Mouse (Mus musculus) stomach, embryonic 14.5 days (tissue): ENCODE measurements around the gene Dimt1. TPM values are rescaled to one million over a fixed set of nuclear protein-coding genes. Genes with fewer than 3 reads are reported as not detected.

Experiments used
- ATAC-seq: fragments of 200-750 bp; cut with Nextera tagmentation; 2 replicates; pipeline ENCODE4 v1.8.0; 2017; ENCODE audit warnings: low read depth, moderate TSS enrichment; ENCODE audit not compliant: insufficient number of reproducible peaks, insufficient read depth, low FRiP score
- H3K27ac ChIP-seq: fragments of 300-500 bp; sonication (generic); 2 replicates; pipeline ENCODE4 v1.5.1; 2014; ENCODE audit warnings: mild to moderate bottlenecking, low read length, moderate library complexity, mixed read lengths
- H3K27me3 ChIP-seq: fragments of 300-500 bp; sonication (generic); 2 replicates; pipeline ENCODE4 v1.6.1; 2014; ENCODE audit warnings: low read length, control low read depth, mixed read lengths; ENCODE audit not compliant: control insufficient read depth, insufficient read depth
- H3K36me3 ChIP-seq: fragments of 300-500 bp; sonication (generic); 2 replicates; pipeline ENCODE4 v1.6.1; 2014; ENCODE audit warnings: mild to moderate bottlenecking, control low read depth, low read length, moderate library complexity, mixed read lengths; ENCODE audit not compliant: control insufficient read depth, insufficient read depth
- H3K4me1 ChIP-seq: fragments of 300-500 bp; sonication (generic); 2 replicates; pipeline ENCODE4 v1.6.1; 2014; ENCODE audit warnings: low read length, control low read depth, mixed read lengths; ENCODE audit not compliant: control insufficient read depth, insufficient read depth
- H3K4me2 ChIP-seq: fragments of 300-500 bp; sonication (generic); replicated peaks from 2 replicates; pipeline ENCODE4 v1.6.1; 2014; ENCODE audit warnings: low read depth, low read length, control low read depth
- H3K4me3 ChIP-seq: fragments of 300-500 bp; sonication (generic); 2 replicates; pipeline ENCODE4 v1.5.1; 2014; ENCODE audit warnings: low read depth, low read length, control low read depth
- H3K9ac ChIP-seq: fragments of 300-500 bp; sonication (generic); replicated peaks from 2 replicates; pipeline ENCODE4 v1.6.1; 2014; ENCODE audit warnings: low read depth, mild to moderate bottlenecking, control low read depth, low read length, moderate library complexity, mixed read lengths
- H3K9me3 ChIP-seq: fragments of 300-500 bp; sonication (generic); 2 replicates; pipeline ENCODE4 v1.6.1; 2016; ENCODE audit warnings: low read depth, low read length, control low read depth; ENCODE audit not compliant: control insufficient read depth
- WGBS: fragments of 180-500 bp; shearing (Covaris S2); extraction: QIAGEN DNeasy Blood & Tissue Kit; methylation state at CpG from one replicate; pipeline ENCODE4 v1.1.7; 2014; 5-methylcytosine and 5-hydroxymethylcytosine counted together
- polyA plus RNA-seq: library from polyadenylated mRNA; unstranded; fragments of >200 nt; fragmentation: Nextera tagmentation; extraction: Ambion mirVana; gene quantifications from 2 replicates; pipeline ENCODE4 v1.2.1, GENCODE M21; 2014

The Dimt1 gene
- polyA plus RNA-seq, 1 experiment from 2014 or later = 55.9 TPM

DNA sequence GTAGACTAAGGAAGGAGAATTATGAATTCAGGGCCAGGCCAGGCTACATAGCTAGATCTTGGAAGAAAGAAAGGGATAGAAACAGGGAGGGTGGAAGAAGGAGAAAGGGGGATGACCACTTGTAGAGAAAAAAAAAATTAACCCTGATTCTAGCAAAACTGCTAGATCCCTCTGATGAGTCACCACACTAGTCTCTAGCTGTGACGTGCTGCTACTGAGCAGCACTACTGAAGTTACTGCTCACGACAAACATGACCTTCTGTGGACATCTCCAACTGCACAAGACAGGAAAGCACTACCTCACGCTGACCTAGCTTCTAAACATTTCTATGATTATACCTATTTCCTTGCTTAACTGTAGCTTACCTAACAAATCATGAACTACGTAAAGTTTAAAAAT lies 18.6 kb upstream of the Dimt1 start:
- Histone ChIP-seq H3K9me3 (peaks cover 7% of the 10 kb centered on the region; the same call in 1 of the 2 replicates), H3K36me3 (peaks cover 5% of the 10 kb centered on the region; the same call in 1 of the 2 replicates), H3K9ac (no peak overlapping the region), H3K27me3 (no peaks in the 10 kb centered on the region), H3K4me1 (no peaks in the 10 kb centered on the region), H3K4me3 (no peak overlapping the region), H3K4me2 (no peak overlapping the region), H3K27ac (no peak overlapping the region)
- WGBS = 88% methylated on average over 4 of the region's 4 CpGs
- ATAC-seq = no peak

DNA sequence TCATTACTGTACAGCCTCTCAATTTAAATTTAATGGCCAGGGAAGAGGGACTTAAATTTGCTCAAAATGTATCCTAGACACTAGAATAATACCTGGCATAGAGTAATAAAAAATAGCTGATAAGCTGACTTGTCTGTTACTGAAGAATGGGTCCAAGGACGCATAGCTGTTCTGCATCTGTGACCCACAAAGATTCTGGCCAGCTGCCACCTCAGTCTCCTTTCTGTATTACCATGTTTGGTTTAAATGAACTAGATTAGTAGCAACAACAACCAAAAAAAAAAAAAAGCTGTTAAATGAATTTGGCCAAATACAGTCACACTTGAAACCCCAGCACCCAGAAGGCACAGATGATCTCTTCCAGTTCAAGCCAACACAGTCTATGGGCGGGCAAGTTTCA lies 17.7 kb upstream of the Dimt1 start:
- H3K9ac ChIP-seq = no peak overlapping the region
- no peak overlapping the region for H3K27ac ChIP-seq
- no peaks in the 10 kb centered on the region for H3K27me3 ChIP-seq
- H3K36me3 ChIP-seq = peaks cover 2% of the 10 kb centered on the region; the same call in 1 of the 2 replicates
- 85% methylated on average over 2 of the region's 2 CpGs for WGBS
- H3K4me3 ChIP-seq = no peak overlapping the region
- ATAC-seq = no peak
- no peak overlapping the region for H3K4me2 ChIP-seq
- no peaks in the 10 kb centered on the region for H3K4me1 ChIP-seq
- peaks cover 7% of the 10 kb centered on the region; the same call in 1 of the 2 replicates for H3K9me3 ChIP-seq

DNA sequence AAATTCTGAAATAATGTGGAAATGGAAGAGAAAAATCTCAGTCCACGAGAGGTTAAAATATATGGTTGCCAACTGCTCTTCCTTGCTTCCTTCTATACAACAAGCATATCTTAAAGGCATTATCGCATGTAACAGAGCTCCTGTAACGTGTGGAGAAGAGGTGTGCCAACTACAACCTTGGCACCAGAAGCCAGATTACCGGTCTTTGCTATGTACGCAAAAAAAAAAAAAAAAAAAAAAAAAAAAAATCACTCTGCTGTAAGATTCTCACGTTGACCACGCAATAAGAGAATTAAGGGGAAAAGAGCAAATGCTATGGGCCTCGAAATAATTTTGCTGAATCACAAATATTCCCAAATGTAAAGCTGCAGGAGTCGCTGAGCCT lies 11.1 kb upstream of the Dimt1 start:
- WGBS = 8% methylated on average over 9 of the region's 9 CpGs
- Histone ChIP-seq H3K4me1 (0 out of 2 replicates have a peak, but pooled peaks cover 4% of the 10 kb centered on the region), H3K9ac (peak overlapping the region; percentile 88), H3K36me3 (no peaks in the 10 kb centered on the region), H3K4me2 (peak overlapping the region; percentile 57), H3K27me3 (no peaks in the 10 kb centered on the region), H3K9me3 (no peaks in the 10 kb centered on the region), H3K27ac (no peak overlapping the region), H3K4me3 (peak overlapping the region; percentile 100)
- ATAC-seq = no peak

DNA sequence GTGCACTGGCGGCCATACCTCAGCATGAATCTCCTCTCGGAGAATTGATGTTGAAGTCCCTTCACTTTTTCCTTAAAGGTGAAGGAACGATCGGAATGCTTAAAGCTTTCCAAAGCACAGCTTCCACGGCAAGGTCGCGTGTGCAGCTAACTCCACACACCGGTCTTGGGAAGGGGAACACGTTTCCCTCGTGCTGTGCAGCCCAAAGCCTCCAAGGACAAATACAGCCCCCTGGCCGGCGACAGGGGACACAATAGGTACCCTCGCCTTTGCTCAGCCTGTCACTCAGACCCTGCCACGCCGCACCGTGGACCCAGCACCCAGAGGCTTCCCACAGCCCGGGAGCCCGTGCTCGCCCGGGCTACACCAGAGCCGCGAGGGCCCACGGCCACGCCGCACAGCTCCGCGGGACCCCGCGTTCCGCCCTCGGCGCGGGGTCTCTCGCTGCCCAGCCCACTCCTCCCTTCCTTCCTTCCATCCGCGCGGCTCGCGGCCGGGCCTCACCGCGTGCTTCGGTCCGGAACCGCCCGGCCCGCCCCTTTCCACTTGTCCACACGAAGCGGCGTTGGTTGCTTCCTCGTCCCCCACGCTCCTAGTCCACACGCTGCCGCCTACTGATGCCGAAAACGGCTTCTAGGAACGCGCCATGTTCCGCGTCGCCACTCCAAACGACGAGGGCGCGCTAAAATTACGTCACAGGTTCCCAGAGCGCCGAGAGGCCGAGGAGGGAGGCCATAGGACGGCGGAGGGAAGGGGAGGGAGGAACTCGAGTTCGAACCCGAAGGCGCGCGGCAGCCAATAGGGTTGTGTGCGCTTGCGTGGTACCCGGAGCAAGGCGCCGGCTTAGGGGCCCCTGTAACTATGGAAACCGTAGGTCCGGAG lies 10.4 kb upstream of the Dimt1 start, which contains the start of gene Ipo11:
TSS of gene Ipo11 (minus strand) at position 703 of the 882 bp plus-strand sequence.
- peak within 1 kb of the TSS; percentile 86 for H3K27ac ChIP-seq
- no peaks in the 10 kb centered on the region for H3K9me3 ChIP-seq
- peak within 1 kb of the TSS; percentile 100 for H3K4me3 ChIP-seq
- ATAC-seq = peak; percentile 95
- H3K36me3 ChIP-seq = no peaks in the 10 kb centered on the region
- 0 out of 2 replicates have a peak, but pooled peaks cover 4% of the 10 kb centered on the region for H3K4me1 ChIP-seq
- H3K9ac ChIP-seq = peak within 1 kb of the TSS; percentile 88
- no peaks in the 10 kb centered on the region for H3K27me3 ChIP-seq
- WGBS = under 1% methylated on average over 84 of the region's 84 CpGs
- peak within 1 kb of the TSS; percentile 57 for H3K4me2 ChIP-seq

DNA sequence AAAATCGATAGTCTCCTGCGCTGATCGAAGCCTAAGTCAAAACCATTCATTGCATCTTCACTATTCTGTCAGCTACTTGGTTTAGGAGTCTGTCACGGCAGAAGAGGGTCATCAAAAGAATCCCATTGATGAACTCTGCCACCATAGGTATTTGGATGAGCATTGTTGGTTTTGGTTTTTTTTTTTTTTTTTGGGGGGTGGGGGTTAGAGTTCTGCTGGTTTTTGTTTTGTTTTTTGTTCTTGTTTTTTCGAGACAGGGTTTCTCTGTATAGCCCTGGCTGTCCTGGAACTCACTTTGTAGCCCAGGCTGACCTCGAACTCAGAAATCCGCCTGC lies 9.8 kb upstream of the Dimt1 start:
- Histone ChIP-seq H3K27me3 (no peaks in the 10 kb centered on the region), H3K4me1 (0 out of 2 replicates have a peak, but pooled peaks cover 4% of the 10 kb centered on the region), H3K4me2 (peak overlapping the region; percentile 57), H3K27ac (no peak overlapping the region), H3K9me3 (no peaks in the 10 kb centered on the region), H3K36me3 (no peaks in the 10 kb centered on the region), H3K4me3 (peak overlapping the region; percentile 100), H3K9ac (no peak overlapping the region)
- ATAC-seq = no peak
- 24% methylated on average over 7 of the region's 7 CpGs for WGBS

DNA sequence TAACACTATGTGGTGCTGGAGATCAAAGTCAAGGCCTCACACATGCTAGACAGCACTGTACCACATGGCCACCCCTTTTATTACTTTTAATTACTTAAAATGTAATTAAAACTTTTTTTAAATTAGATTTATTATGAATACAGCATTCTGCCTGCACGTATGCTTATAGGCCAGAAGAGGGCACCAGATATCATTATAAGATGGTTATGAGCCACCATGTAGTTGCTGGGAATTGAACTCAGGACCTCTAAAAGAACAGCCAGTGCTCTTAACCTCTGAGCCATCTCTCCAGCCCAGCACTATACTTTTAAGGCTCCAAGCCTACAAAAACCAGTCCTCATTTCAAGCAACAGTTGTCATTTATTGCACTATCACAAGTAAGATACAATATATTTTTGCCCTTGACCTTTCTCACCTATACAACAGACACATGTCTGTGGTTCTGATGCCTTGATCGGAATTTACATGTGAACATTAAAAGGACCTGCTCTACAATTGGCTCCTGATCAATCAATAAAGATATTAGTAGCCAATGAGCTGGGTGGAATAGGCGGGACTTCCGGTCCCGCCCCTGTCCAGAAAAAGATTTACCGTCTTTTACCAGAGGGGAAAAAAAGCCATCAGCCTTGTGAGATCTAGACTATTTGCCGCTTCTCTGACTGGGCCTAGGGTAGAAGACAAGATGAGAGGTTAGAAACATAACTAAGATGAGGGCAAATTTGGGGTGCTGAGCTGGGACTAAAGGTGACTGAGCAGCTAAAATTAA lies 5.5 kb upstream of the Dimt1 start:
- ATAC-seq = no peak
- H3K4me1 ChIP-seq = no peaks in the 10 kb centered on the region
- H3K9ac ChIP-seq = no peak overlapping the region
- no peak overlapping the region for H3K27ac ChIP-seq
- H3K27me3 ChIP-seq = no peaks in the 10 kb centered on the region
- WGBS = 22% methylated on average over 7 of the region's 7 CpGs
- H3K4me2 ChIP-seq = no peak overlapping the region
- no peaks in the 10 kb centered on the region for H3K9me3 ChIP-seq
- H3K36me3 ChIP-seq = no peaks in the 10 kb centered on the region
- H3K4me3 ChIP-seq = no peak overlapping the region

DNA sequence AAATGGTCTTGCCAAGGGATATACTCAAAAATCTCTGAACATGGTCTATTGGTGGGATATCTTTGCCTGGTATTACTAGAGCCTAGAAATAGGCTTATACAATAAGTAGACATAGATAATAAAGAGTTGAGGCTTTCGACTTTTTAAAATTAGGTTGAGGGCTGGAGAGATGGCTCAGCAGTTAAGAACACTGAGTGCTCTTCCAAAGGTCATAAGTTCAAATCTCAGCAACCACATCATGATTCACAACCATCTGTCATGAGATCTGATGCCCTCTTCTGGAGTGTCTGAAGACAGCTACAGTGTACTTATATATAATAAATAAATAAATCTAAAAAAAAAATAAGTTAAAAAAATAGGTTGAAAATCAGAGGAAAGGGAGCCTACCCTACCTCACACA lies 4.2 kb upstream of the Dimt1 start:
- peaks cover under 1% of the 10 kb centered on the region; the same call in 1 of the 2 replicates for H3K4me1 ChIP-seq
- H3K9ac ChIP-seq = no peak overlapping the region
- no peak overlapping the region for H3K4me3 ChIP-seq
- no peak for ATAC-seq
- no peak overlapping the region for H3K4me2 ChIP-seq
- no peaks in the 10 kb centered on the region for H3K27me3 ChIP-seq
- no peaks in the 10 kb centered on the region for H3K9me3 ChIP-seq
- 84% methylated on average over 1 of the region's 1 CpGs for WGBS
- no peak overlapping the region for H3K27ac ChIP-seq
- H3K36me3 ChIP-seq = no peaks in the 10 kb centered on the region

DNA sequence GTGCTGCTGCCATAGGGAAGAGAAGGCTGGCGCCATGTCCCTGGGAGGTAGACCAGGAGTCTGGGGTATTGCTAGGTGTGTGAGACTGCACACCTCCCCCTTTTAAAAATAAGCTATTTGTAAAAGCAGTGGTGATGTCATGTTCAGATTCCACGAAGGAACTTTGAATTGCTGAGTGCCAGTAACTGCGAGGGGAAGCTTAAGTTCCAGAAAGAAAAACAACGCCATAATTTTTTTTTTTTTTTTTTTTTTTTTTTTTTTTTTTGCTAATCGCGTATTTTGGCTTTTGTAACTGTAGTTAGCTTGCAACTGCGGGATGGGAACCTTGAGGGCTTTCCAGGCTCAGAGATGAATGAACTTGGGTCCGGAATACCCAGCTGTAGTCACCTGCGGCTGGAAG lies 1.4 kb upstream of the Dimt1 start:
- Histone ChIP-seq H3K27me3 (no peaks in the 10 kb centered on the region), H3K9me3 (no peaks in the 10 kb centered on the region), H3K9ac (no peak overlapping the region), H3K36me3 (peaks cover 5% of the 10 kb centered on the region; the same call in 1 of the 2 replicates), H3K4me2 (no peak overlapping the region), H3K4me3 (no peak overlapping the region), H3K4me1 (peaks cover 9% of the 10 kb centered on the region), H3K27ac (no peak overlapping the region)
- WGBS = 82% methylated on average over 9 of the region's 9 CpGs
- ATAC-seq = no peak
